Mouse (Mus musculus) right cerebral cortex, adult 18-20 months (tissue): ENCODE results near the gene Casz1.

ENCODE experiments used
- DNase-seq: peaks from one replicate; pipeline ENCODE4 v3.0.0; 2022; ENCODE audit warnings: mixed read lengths

Casz1 gene

GRCm38 (mm10) chr4:148978926-148979325 lies 174.7 kb downstream of the Casz1 start:
- DNase-seq, result no peak

- no peak for DNase-seq
Measured at GRCm38 (mm10) chr4:148979837-148980236, 175.6 kb downstream of the Casz1 start.

- no peak for DNase-seq
Measured at GRCm38 (mm10) chr4:148982274-148982673, 178.0 kb downstream of the Casz1 start.

GRCm38 (mm10) chr4:148984701-148985540 lies 180.7 kb downstream of the Casz1 start:
- no peak for DNase-seq

GRCm38 (mm10) chr4:148985541-148986476 lies 181.6 kb downstream of the Casz1 start:
- no peak for DNase-seq

GRCm38 (mm10) chr4:148990038-148990437 lies 185.8 kb downstream of the Casz1 start:
- no peak for DNase-seq

- no peak for DNase-seq
Measured at GRCm38 (mm10) chr4:148993948-148994347, 189.7 kb downstream of the Casz1 start.

- no peak for DNase-seq
Measured at GRCm38 (mm10) chr4:149000746-149001145, 196.5 kb downstream of the Casz1 start.

GRCm38 (mm10) chr4:149001515-149001914 lies 197.3 kb downstream of the Casz1 start:
- DNase-seq, result no peak

GRCm38 (mm10) chr4:149002441-149003093 lies 198.3 kb downstream of the Casz1 start:
- no peak for DNase-seq
